Comparison of ENCODE assay signal across 8 mouse cellular contexts in genomic region chr14:116927341-116928315, GRCm38 (mm10). TPM values are rescaled to one million over a fixed set of nuclear protein-coding genes. Genes with fewer than 3 reads are reported as not detected.
DNase-seq lines count a peak whose midpoint lies in the region; ATAC-seq and TF ChIP-seq lines count a peak whose summit lies in the region.

No protein-coding gene starts in this region.

- peak overlapping the region; percentile 84 for H3K27ac ChIP-seq in layer of hippocampus, adult 2 months
- H3K27ac ChIP-seq in forebrain, embryonic 11.5 days (ENCODE audit: low read depth, low read length): peak overlapping the region; percentile 95
- H3K27ac ChIP-seq in limb, embryonic 12.5 days: peak overlapping the region; percentile 99; the same call in 1 of the 2 replicates

- peak overlapping the region; percentile 98 for H3K9ac ChIP-seq in forebrain, embryonic 11.5 days (ENCODE audit: low read length)
- H3K9ac ChIP-seq in limb, embryonic 12.5 days (replicated peaks): peak overlapping the region; percentile 94

- H3K4me2 ChIP-seq in forebrain, embryonic 11.5 days (ENCODE audit: low read depth, low read length, severe bottlenecking): peak overlapping the region; percentile 74
- peak overlapping the region; percentile 54 for H3K4me2 ChIP-seq in limb, embryonic 12.5 days

- no peak for ATAC-seq in forebrain, embryonic 11.5 days (replicated peaks; ENCODE audit: low FRiP score)
- no peak for ATAC-seq in limb, embryonic 12.5 days (ENCODE audit: insufficient number of reproducible peaks, insufficient read depth, low FRiP score, low TSS enrichment, low read depth)

- no peaks in the 10 kb centered on the region for H3K9me3 ChIP-seq in forebrain, embryonic 11.5 days (ENCODE audit: control insufficient read depth, low read length)
- no peaks in the 10 kb centered on the region for H3K9me3 ChIP-seq in limb, embryonic 12.5 days

- peaks cover 8% of the 10 kb centered on the region; the same call in 1 of the 2 replicates for H3K4me1 ChIP-seq in forebrain, embryonic 11.5 days (replicated peaks; ENCODE audit: control insufficient read depth, insufficient read depth, low read length)
- H3K4me1 ChIP-seq in limb, embryonic 12.5 days (replicated peaks): peaks cover 27% of the 10 kb centered on the region

- peak overlapping the region; percentile 69 for H3K4me3 ChIP-seq in layer of hippocampus, adult 2 months
- peak overlapping the region; percentile 85 for H3K4me3 ChIP-seq in forebrain, embryonic 11.5 days (ENCODE audit: low read depth, low read length)
- H3K4me3 ChIP-seq in limb, embryonic 12.5 days (replicated peaks): peak overlapping the region; percentile 81

- H3K36me3 ChIP-seq in forebrain, embryonic 11.5 days (ENCODE audit: control insufficient read depth, insufficient read depth, low read length): no peaks in the 10 kb centered on the region
- no peaks in the 10 kb centered on the region for H3K36me3 ChIP-seq in limb, embryonic 12.5 days

- H3K27me3 ChIP-seq in forebrain, embryonic 11.5 days (ENCODE audit: control insufficient read depth, insufficient read depth, low read length): no peaks in the 10 kb centered on the region
- H3K27me3 ChIP-seq in limb, embryonic 12.5 days: no peaks in the 10 kb centered on the region

- no peak for DNase-seq in layer of hippocampus, adult 2 months (ENCODE audit: low spot score in 2 of 2)
- no peak for DNase-seq in layer of hippocampus, adult 18-20 months (ENCODE audit: low spot score in 2 of 2)
- DNase-seq in forebrain, embryonic 11.5 days (ENCODE audit: low spot score): peak; percentile 56
- DNase-seq in retina, embryonic 14.5 days (ENCODE audit: low spot score): peak; percentile 47
- DNase-seq in thymus, postnatal 4 days: no peak
- no peak for DNase-seq in frontal cortex, postnatal 25 days (ENCODE audit: low spot score in 2 of 2)
- no peak for DNase-seq in urinary bladder, postnatal 14 days (ENCODE audit: low spot score)

- TF ChIP-seq CTCF in layer of hippocampus, adult 2 months (conservative IDR thresholded peaks at IDR 0.05): no peak

- under 1% methylated on average over 21 of the region's 21 CpGs for WGBS in forebrain, embryonic 11.5 days
- 2% methylated on average over 21 of the region's 21 CpGs for WGBS in limb, embryonic 12.5 days

RNA-seq across cellular contexts. Expression of gene Gpc6, which starts 2.5 kb away (rescaled TPM):
- 10 to 100 TPM; 10.5 to 10.6 TPM for total RNA-seq in layer of hippocampus, adult 2 months (2021)
- total RNA-seq in layer of hippocampus, adult 18-20 months (2021): 10 to 100 TPM in 1 of 2 experiments, 1 to 10 TPM in 1; 9.0 to 11.0 TPM
- 36.5 and 36.7 TPM in 2 replicates for polyA plus RNA-seq in forebrain, embryonic 11.5 days (2014; fragmentation: Nextera tagmentation; extraction: Ambion mirVana)
- 47.0 and 49.0 TPM in 2 replicates for polyA plus RNA-seq in limb, embryonic 12.5 days (2016; fragmentation: Nextera tagmentation; extraction: Ambion mirVana)

Comparison
In these comparisons a context has a peak if more than half of its experiments do, and no peak if none do; other contexts are left out.
1. DNase-seq: peak in forebrain, embryonic 11.5 days (single experiment) and retina, embryonic 14.5 days (single experiment); none in layer of hippocampus, adult 2 months (0 of 2), layer of hippocampus, adult 18-20 months (0 of 2), thymus, postnatal 4 days (single experiment), frontal cortex, postnatal 25 days (0 of 2) and urinary bladder, postnatal 14 days (single experiment).
2. Peak in every context shown above with its lines, with median percentiles within 50 percentile points of each other: H3K27ac ChIP-seq and H3K4me3 ChIP-seq.